Mouse (Mus musculus) adipocyte (in vitro differentiated cells): Measurements from ENCODE around the gene Gm3238.
"Not testable (repeated sequence)": the region's sequence is repeated elsewhere in the genome, so short reads cannot be mapped to it uniquely, and the experiment has no call there.

Experiments used
- DNase-seq: peaks from one replicate; pipeline ENCODE4 v3.0.0-alpha.2; 2016; ENCODE audit warnings: low spot score

Gene Gm3238

DNA sequence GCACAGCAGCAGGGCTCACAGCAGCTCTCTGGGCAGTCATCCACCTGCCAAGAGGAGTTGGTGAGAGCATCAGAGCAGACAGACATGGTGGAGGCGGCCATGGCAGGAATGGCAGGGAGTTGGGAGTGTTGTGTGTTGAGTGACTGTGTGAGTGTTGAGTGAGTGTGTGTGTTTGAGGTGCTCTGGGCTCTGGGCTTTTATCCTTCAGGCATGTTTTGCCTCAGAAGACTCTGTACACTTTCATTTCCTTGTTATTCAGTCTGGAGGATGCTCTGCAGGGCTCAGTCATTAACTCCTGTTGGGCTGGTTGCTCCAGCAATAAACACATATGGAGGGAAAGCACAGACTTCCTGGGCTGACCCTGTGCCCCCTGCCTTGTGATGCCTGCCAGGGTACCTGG is at the start of gene Gm3238:
Gene Gm3238 (minus strand): TSS at position 101 of the 400 bp plus-strand sequence.
- not testable (repeated sequence) for DNase-seq

DNA sequence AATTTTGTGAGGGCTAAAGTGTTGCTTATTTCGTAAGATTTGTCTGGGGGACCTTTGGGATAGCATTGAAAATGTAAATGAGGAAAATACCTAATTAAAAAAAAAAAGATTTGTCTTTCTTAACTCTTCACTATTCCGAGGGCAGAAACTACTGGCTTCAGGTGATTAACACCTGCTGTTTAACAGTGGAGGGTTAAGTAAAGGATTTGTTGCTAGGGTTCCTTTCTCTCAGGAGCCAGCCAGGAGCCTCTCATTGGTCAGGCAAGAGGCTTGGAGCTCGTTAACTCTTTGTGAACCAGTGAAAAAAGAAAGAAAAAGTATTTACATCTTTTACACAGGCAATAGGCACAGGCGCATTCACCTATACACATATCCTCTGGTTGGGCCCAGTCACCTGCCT is 48.1 kb upstream of the Gm3238 start:
- no peak for DNase-seq

- DNase-seq: no peak
Measured at GRCm38 (mm10) chr10:77818523-77818922, 47.4 kb upstream of the Gm3238 start.

GRCm38 (mm10) chr10:77815514-77815913 is 44.4 kb upstream of the Gm3238 start:
- DNase-seq: peak; percentile 12

DNA sequence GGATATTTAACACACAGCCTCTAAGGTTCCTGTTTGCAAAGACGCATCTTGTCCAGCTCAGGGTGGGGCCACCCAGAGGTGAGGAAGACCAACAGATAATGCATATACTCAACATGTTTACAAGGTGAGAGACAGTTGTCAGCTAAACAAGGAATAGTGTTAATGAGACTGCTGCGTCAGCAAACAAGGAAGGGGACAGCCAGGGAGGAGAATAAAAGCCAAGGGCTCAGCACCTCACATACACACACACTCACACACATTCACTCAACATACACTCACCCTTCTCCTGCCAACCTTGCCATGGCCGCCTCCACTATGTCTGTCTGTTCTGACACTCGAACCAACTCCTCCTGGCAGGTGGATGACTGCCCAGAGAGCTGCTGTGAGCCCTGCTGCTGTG is 43.3 kb upstream of the Gm3238 start, which contains the start of gene Gm2696:
Gene Gm2696 (plus strand): TSS at position 301 of the 400 bp plus-strand sequence.
- DNase-seq: no peak

GRCm38 (mm10) chr10:77811743-77812142 is 40.6 kb upstream of the Gm3238 start, which contains the start of gene Gm9507:
Gene Gm9507 (minus strand): TSS chr10:77811843.
- no peak for DNase-seq

- no peak for DNase-seq
Measured at GRCm38 (mm10) chr10:77804095-77804494, 33.0 kb upstream of the Gm3238 start.

GRCm38 (mm10) chr10:77798921-77799508 is 27.9 kb upstream of the Gm3238 start, which contains the start of gene Gm19668:
Gene Gm19668 (minus strand): TSS chr10:77799133.
- no peak for DNase-seq

- not testable (repeated sequence) for DNase-seq
Measured at GRCm38 (mm10) chr10:77798164-77798920, 27.2 kb upstream of the Gm3238 start.

- no peak for DNase-seq
Measured at GRCm38 (mm10) chr10:77797677-77798076, 26.6 kb upstream of the Gm3238 start.

DNA sequence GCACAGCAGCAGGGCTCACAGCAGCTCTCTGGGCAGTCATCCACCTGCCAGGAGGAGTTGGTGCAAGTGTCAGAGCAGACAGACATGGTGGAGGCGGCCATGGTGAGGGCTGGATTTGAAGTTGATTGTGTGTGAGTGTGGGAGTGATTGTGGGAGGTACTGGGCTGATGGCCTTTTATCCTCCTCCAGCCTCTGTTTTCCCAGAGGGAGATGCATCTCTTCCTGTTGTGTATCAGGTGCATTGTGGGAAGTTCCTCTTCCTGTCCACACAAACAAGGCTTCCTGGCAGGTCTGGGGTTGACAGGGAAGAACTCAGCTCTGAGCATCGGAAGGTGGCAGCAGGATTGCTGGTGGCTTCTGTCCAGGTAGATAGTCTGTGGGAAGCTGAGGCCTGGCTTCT is 23.9 kb upstream of the Gm3238 start, which contains the start of gene Gm9639:
Gene Gm9639 (minus strand): TSS at position 101 of the 400 bp plus-strand sequence.
- no peak for DNase-seq

GRCm38 (mm10) chr10:77788621-77789020 is 17.5 kb upstream of the Gm3238 start:
- no peak for DNase-seq

DNA sequence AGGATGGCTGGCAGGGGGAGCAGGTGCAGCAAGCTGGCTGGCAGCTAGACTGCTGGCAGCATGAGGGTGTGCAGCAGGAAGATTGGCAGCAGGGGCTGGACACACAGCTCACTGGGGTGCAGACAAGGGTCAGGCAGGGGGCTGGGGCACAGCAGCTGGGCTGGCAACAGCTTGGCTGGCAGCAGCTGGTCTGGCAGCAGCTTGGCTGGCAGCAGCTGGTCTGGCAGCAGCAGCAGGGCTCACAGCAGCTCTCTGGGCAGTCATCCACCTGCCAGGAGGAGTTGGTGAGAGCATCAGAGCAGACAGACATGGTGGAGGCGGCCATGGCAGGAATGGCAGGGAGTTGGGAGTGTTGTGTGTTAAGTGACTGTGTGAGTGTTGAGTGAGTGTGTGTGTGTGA is 16.8 kb upstream of the Gm3238 start, which contains the start of gene Gm7137:
Gene Gm7137 (minus strand): TSS at position 325 of the 400 bp plus-strand sequence.
- DNase-seq: not testable (repeated sequence)

GRCm38 (mm10) chr10:77783396-77783795 is 12.3 kb upstream of the Gm3238 start:
- not testable (repeated sequence) for DNase-seq

DNA sequence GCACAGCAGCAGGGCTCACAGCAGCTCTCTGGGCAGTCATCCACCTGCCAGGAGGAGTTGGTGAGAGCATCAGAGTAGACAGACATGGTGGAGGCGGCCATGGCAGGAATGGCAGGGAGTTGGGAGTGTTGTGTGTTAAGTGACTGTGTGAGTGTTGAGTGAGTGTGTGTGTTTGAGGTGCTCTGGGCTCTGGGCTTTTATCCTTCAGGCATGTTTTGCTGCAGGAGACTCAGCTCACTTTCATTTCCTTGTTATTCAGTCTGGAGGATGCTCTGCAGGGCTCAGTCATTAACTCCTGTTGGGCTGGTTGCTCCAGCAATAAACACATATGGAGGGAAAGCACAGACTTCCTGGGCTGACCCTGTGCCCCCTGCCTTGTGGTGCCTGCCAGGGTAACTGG is 11.3 kb upstream of the Gm3238 start, which contains the start of gene Gm3250:
Gene Gm3250 (minus strand): TSS at position 101 of the 400 bp plus-strand sequence.
- not testable (repeated sequence) for DNase-seq

GRCm38 (mm10) chr10:77776844-77777243 is 5.7 kb upstream of the Gm3238 start, which contains the start of gene Gm7138:
Gene Gm7138 (minus strand): TSS chr10:77776944.
- not testable (repeated sequence) for DNase-seq

DNA sequence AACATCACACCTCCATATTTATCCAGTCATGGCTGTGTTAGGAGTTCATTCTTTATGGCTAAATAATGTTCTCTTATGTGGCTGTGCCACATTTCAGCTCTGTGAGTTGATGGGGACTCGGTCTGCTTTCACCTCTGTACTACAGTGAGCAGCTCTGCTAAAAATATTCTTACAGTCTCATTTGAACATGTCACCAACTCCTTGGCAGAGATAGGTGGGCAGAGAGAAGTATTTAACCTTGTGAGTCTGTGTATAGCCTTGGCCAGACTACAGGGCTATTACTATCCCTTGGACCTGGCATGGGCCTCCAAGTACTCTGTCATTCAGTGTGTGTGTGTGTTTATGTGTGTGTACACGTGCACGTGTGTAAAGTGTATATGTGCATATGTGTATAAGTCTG is 1.0 kb upstream of the Gm3238 start:
- not testable (repeated sequence) for DNase-seq

- no peak for DNase-seq
Measured at GRCm38 (mm10) chr10:77769727-77770126, 1.4 kb downstream of the Gm3238 start.

- DNase-seq: not testable (repeated sequence)
Measured at GRCm38 (mm10) chr10:77759582-77759981, 11.5 kb downstream of the Gm3238 start, which contains the start of gene Gm3233. Gene Gm3233 (minus strand): TSS chr10:77759682.

- no peak for DNase-seq
Measured at GRCm38 (mm10) chr10:77753448-77753847, 17.7 kb downstream of the Gm3238 start.

DNA sequence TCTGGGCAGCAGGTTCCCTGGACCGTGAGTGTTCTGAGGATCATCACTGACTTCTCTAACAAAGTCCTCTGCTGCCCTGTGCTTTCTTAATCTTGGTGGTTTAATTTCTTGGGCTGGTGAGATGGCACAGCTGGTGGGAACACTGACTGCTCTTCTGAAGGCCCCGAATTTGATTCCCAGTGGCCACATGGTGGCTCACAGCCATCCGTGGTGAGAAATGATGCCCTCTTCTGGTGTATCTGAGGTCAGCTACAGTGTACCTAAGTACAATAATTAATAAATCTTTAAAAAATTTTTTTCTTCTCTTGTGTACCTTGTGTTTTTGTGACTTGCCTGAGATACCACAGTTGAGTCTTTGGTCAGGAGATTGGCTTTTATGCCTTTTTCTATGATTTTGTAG is 18.8 kb downstream of the Gm3238 start:
- DNase-seq: not testable (repeated sequence)

DNA sequence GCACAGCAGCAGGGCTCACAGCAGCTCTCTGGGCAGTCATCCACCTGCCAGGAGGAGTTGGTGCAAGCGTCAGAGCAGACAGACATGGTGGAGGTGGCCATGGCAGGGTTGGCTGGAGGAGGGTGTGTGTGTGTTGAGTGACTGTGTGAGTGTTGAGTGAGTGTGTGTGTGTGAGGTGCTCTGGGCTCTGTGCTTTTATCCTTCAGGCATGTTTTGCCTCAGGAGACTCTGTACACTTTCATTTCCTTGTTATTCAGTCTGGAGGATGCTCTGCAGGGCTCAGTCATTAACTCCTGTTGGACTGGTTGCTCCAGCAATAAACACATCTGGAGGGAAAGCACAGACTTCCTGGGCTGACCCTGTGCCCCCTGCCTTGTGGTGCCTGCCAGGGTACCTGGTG is 19.9 kb downstream of the Gm3238 start, which contains the start of gene Gm9736:
Gene Gm9736 (minus strand): TSS at position 101 of the 400 bp plus-strand sequence.
- DNase-seq: not testable (repeated sequence)

GRCm38 (mm10) chr10:77750686-77751085 is 20.4 kb downstream of the Gm3238 start:
- not testable (repeated sequence) for DNase-seq
